Mouse (Mus musculus): ENCODE data around the gene Naip2. TPM values are rescaled to one million over a fixed set of nuclear protein-coding genes. Genes with fewer than 3 reads are reported as not detected.
"Not testable (repeated sequence)": the region's sequence is repeated elsewhere in the genome, so short reads cannot be mapped to it uniquely, and the experiment has no call there.

The Naip2 gene
- polyA plus RNA-seq, 1 experiment, result 12.0 TPM

- Histone ChIP-seq H3K27ac (ENCODE audit: insufficient read depth, low read depth, low read length) (peak overlapping the region; percentile 27; the same call in 1 of the 2 replicates), H3K36me3 (ENCODE audit: control insufficient read depth, insufficient read depth, low read length) (peaks cover 10% of the 10 kb centered on the region), H3K4me1 (ENCODE audit: control insufficient read depth, insufficient read depth, insufficient read length, low read length) (peaks cover 2% of the 10 kb centered on the region; the same call in 1 of the 2 replicates), H3K4me3 (ENCODE audit: low read depth, low read length) (no peak overlapping the region), H3K27me3 (ENCODE audit: control insufficient read depth, insufficient read depth, low read length) (no peaks in the 10 kb centered on the region)
- TF ChIP-seq POLR2A (IDR thresholded peaks at IDR 0.05; ENCODE audit: low read depth, low read length) (no peak), CTCF (IDR thresholded peaks at IDR 0.05; ENCODE audit: extremely low read depth, insufficient read length, insufficient replicate concordance, low read depth, low read length) (no peak)
Measured at GRCm38 (mm10) chr13:100200778-100201177, 1.1 kb downstream of the Naip2 start.

GRCm38 (mm10) chr13:100195421-100195820, 6.5 kb downstream of the Naip2 start:
- TF ChIP-seq POLR2A (IDR thresholded peaks at IDR 0.05; ENCODE audit: low read depth, low read length), result no peak
- TF ChIP-seq CTCF (IDR thresholded peaks at IDR 0.05; ENCODE audit: extremely low read depth, insufficient read length, insufficient replicate concordance, low read depth, low read length), result no peak
- no peak overlapping the region for H3K27ac ChIP-seq (ENCODE audit: insufficient read depth, low read depth, low read length)
- peaks cover 2% of the 10 kb centered on the region; the same call in 1 of the 2 replicates for H3K4me1 ChIP-seq (ENCODE audit: control insufficient read depth, insufficient read depth, insufficient read length, low read length)
- H3K4me3 ChIP-seq (ENCODE audit: low read depth, low read length), result no peak overlapping the region
- no peaks in the 10 kb centered on the region for H3K27me3 ChIP-seq (ENCODE audit: control insufficient read depth, insufficient read depth, low read length)
- WGBS, result 60% methylated on average over 3 of the region's 3 CpGs
- H3K36me3 ChIP-seq (ENCODE audit: control insufficient read depth, insufficient read depth, low read length), result peaks cover 23% of the 10 kb centered on the region

GRCm38 (mm10) chr13:100183111-100183510, 18.8 kb downstream of the Naip2 start:
- H3K4me1 ChIP-seq (ENCODE audit: control insufficient read depth, insufficient read depth, insufficient read length, low read length); H3K27me3 ChIP-seq (ENCODE audit: control insufficient read depth, insufficient read depth, low read length); H3K4me3 ChIP-seq (ENCODE audit: low read depth, low read length); H3K27ac ChIP-seq (ENCODE audit: insufficient read depth, low read depth, low read length): not testable (repeated sequence)
- H3K36me3 ChIP-seq (ENCODE audit: control insufficient read depth, insufficient read depth, low read length), result peaks cover 40% of the 10 kb centered on the region

GRCm38 (mm10) chr13:100174360-100174759, 27.5 kb downstream of the Naip2 start:
- not testable (repeated sequence) for H3K4me1 ChIP-seq (ENCODE audit: control insufficient read depth, insufficient read depth, insufficient read length, low read length); H3K36me3 ChIP-seq (ENCODE audit: control insufficient read depth, insufficient read depth, low read length); H3K27me3 ChIP-seq (ENCODE audit: control insufficient read depth, insufficient read depth, low read length); H3K4me3 ChIP-seq (ENCODE audit: low read depth, low read length)
- H3K27ac ChIP-seq (ENCODE audit: insufficient read depth, low read depth, low read length), result peak overlapping the region; percentile 26
- 29% methylated on average over 4 of the region's 5 CpGs for WGBS

GRCm38 (mm10) chr13:100166378-100166777, 35.5 kb downstream of the Naip2 start:
- H3K36me3 ChIP-seq (ENCODE audit: control insufficient read depth, insufficient read depth, low read length), result peaks cover 32% of the 10 kb centered on the region
- H3K27ac ChIP-seq (ENCODE audit: insufficient read depth, low read depth, low read length); H3K27me3 ChIP-seq (ENCODE audit: control insufficient read depth, insufficient read depth, low read length); H3K4me3 ChIP-seq (ENCODE audit: low read depth, low read length); H3K4me1 ChIP-seq (ENCODE audit: control insufficient read depth, insufficient read depth, insufficient read length, low read length): not testable (repeated sequence)
- 56% methylated on average over 2 of the region's 2 CpGs for WGBS

- H3K4me1 ChIP-seq (ENCODE audit: control insufficient read depth, insufficient read depth, insufficient read length, low read length); H3K4me3 ChIP-seq (ENCODE audit: low read depth, low read length); H3K27ac ChIP-seq (ENCODE audit: insufficient read depth, low read depth, low read length); H3K27me3 ChIP-seq (ENCODE audit: control insufficient read depth, insufficient read depth, low read length): not testable (repeated sequence)
- peaks cover 37% of the 10 kb centered on the region for H3K36me3 ChIP-seq (ENCODE audit: control insufficient read depth, insufficient read depth, low read length)
Measured at GRCm38 (mm10) chr13:100162467-100162866, 39.4 kb downstream of the Naip2 start.

- WGBS, result 86% methylated on average over 11 of the region's 11 CpGs
- H3K27ac ChIP-seq (ENCODE audit: insufficient read depth, low read depth, low read length); H3K4me3 ChIP-seq (ENCODE audit: low read depth, low read length); H3K4me1 ChIP-seq (ENCODE audit: control insufficient read depth, insufficient read depth, insufficient read length, low read length); H3K27me3 ChIP-seq (ENCODE audit: control insufficient read depth, insufficient read depth, low read length): not testable (repeated sequence)
- H3K36me3 ChIP-seq (ENCODE audit: control insufficient read depth, insufficient read depth, low read length), result peaks cover 30% of the 10 kb centered on the region
Measured at GRCm38 (mm10) chr13:100161171-100161870, 40.6 kb downstream of the Naip2 start.

- Histone ChIP-seq H3K36me3 (ENCODE audit: control insufficient read depth, insufficient read depth, low read length) (peaks cover 28% of the 10 kb centered on the region), H3K4me1 (ENCODE audit: control insufficient read depth, insufficient read depth, insufficient read length, low read length) (no peaks in the 10 kb centered on the region), H3K27ac (ENCODE audit: insufficient read depth, low read depth, low read length) (no peak overlapping the region), H3K27me3 (ENCODE audit: control insufficient read depth, insufficient read depth, low read length) (no peaks in the 10 kb centered on the region), H3K4me3 (ENCODE audit: low read depth, low read length) (no peak overlapping the region)
- TF ChIP-seq CTCF (IDR thresholded peaks at IDR 0.05; ENCODE audit: extremely low read depth, insufficient read length, insufficient replicate concordance, low read depth, low read length), result no peak
- WGBS, result 90% methylated on average over 3 of the region's 3 CpGs
Measured at GRCm38 (mm10) chr13:100156624-100157023, 45.3 kb downstream of the Naip2 start.

Measured in small intestine, adult 2 months (tissue).